Mouse (Mus musculus) urinary bladder, postnatal 4 days (tissue): Measurements from ENCODE around the gene Gm21258.
"Not testable (repeated sequence)": the region's sequence is repeated elsewhere in the genome, so short reads cannot be mapped to it uniquely, and the experiment has no call there.

Source experiments
- DNase-seq, 2 experiments: peaks; one replicate each; pipeline ENCODE4 v3.0.0; 2021 to 2022; ENCODE audit warnings: low spot score in 2 of 2

Gm21258 gene

DNA sequence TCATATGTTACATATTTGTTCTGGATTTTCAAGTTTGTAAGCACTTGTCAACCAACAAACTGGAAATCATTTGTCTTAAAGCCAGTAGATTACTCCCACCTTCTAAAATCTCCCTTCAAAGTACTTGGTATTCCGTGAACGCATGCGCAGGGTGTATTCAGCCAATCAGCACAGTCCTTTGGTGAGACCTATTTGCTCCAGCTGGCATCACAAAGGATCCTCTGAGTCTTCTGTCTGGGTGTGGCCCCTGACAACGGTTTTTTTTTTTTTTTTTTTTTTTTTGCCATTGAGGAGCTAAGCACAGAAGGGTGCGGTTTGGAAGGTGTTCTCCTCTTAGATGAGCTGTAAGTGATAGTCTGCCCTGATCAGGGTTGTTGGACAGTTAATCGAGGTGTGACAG, at the start of gene Gm21258:
Gene Gm21258 (plus strand): TSS at position 301 of the 400 bp plus-strand sequence.
- not testable (repeated sequence) for DNase-seq
